Mouse (Mus musculus): ENCODE measurements around the gene Apoo. TPM values are rescaled to one million over a fixed set of nuclear protein-coding genes. Genes with fewer than 3 reads are reported as not detected.
"Not testable (repeated sequence)": the region's sequence is repeated elsewhere in the genome, so short reads cannot be mapped to it uniquely, and the experiment has no call there.

Apoo gene
- polyA plus RNA-seq, 1 experiment from 2014 or later = 83.4 TPM

GRCm38 (mm10) chrX:94431548-94432375, 64.8 kb downstream of the Apoo start:
- Histone ChIP-seq H3K27me3 (ENCODE audit: control insufficient read depth, insufficient read depth, low read length) (peaks cover 6% of the 10 kb centered on the region; the same call in 1 of the 2 replicates), H3K4me2 (ENCODE audit: low read depth, low read length) (no peak overlapping the region), H3K36me3 (ENCODE audit: control insufficient read depth, insufficient read depth, low read length) (no peaks in the 10 kb centered on the region), H3K27ac (ENCODE audit: low read length) (no peak overlapping the region), H3K4me3 (replicated peaks; ENCODE audit: low read length) (no peak overlapping the region), H3K9ac (ENCODE audit: low read length) (no peak overlapping the region), H3K4me1 (ENCODE audit: control insufficient read depth, insufficient read depth, low read length) (no peaks in the 10 kb centered on the region), H3K9me3 (replicated peaks; ENCODE audit: control insufficient read depth, low read length) (no peaks in the 10 kb centered on the region)
- ATAC-seq (ENCODE audit: insufficient read depth, low FRiP score) = no peak
- 37% methylated on average over 9 of the region's 9 CpGs for WGBS

GRCm38 (mm10) chrX:94445427-94445826, 78.5 kb downstream of the Apoo start:
- not testable (repeated sequence) for H3K9me3 ChIP-seq (replicated peaks; ENCODE audit: control insufficient read depth, low read length); H3K36me3 ChIP-seq (ENCODE audit: control insufficient read depth, insufficient read depth, low read length); H3K9ac ChIP-seq (ENCODE audit: low read length); H3K27me3 ChIP-seq (ENCODE audit: control insufficient read depth, insufficient read depth, low read length); H3K4me2 ChIP-seq (ENCODE audit: low read depth, low read length); H3K4me1 ChIP-seq (ENCODE audit: control insufficient read depth, insufficient read depth, low read length); H3K27ac ChIP-seq (ENCODE audit: low read length); ATAC-seq (ENCODE audit: insufficient read depth, low FRiP score); H3K4me3 ChIP-seq (replicated peaks; ENCODE audit: low read length)
- no CpG with 5 or more reads among the region's 3 CpGs for WGBS

GRCm38 (mm10) chrX:94446021-94446420, 79.1 kb downstream of the Apoo start:
- not testable (repeated sequence) for H3K4me2 ChIP-seq (ENCODE audit: low read depth, low read length); H3K9ac ChIP-seq (ENCODE audit: low read length); H3K4me1 ChIP-seq (ENCODE audit: control insufficient read depth, insufficient read depth, low read length); H3K27ac ChIP-seq (ENCODE audit: low read length); H3K4me3 ChIP-seq (replicated peaks; ENCODE audit: low read length); H3K36me3 ChIP-seq (ENCODE audit: control insufficient read depth, insufficient read depth, low read length); H3K27me3 ChIP-seq (ENCODE audit: control insufficient read depth, insufficient read depth, low read length); ATAC-seq (ENCODE audit: insufficient read depth, low FRiP score); H3K9me3 ChIP-seq (replicated peaks; ENCODE audit: control insufficient read depth, low read length)
- WGBS = 98% methylated on average over 2 of the region's 2 CpGs

GRCm38 (mm10) chrX:94450047-94450881, 83.3 kb downstream of the Apoo start:
- H3K27ac ChIP-seq (ENCODE audit: low read length); H3K27me3 ChIP-seq (ENCODE audit: control insufficient read depth, insufficient read depth, low read length); H3K4me3 ChIP-seq (replicated peaks; ENCODE audit: low read length); ATAC-seq (ENCODE audit: insufficient read depth, low FRiP score); H3K36me3 ChIP-seq (ENCODE audit: control insufficient read depth, insufficient read depth, low read length); H3K4me2 ChIP-seq (ENCODE audit: low read depth, low read length); H3K9me3 ChIP-seq (replicated peaks; ENCODE audit: control insufficient read depth, low read length); H3K4me1 ChIP-seq (ENCODE audit: control insufficient read depth, insufficient read depth, low read length); H3K9ac ChIP-seq (ENCODE audit: low read length): not testable (repeated sequence)
- WGBS = no CpG with 5 or more reads among the region's 7 CpGs

- Histone ChIP-seq H3K9me3 (replicated peaks; ENCODE audit: control insufficient read depth, low read length) (no peaks in the 10 kb centered on the region), H3K27me3 (ENCODE audit: control insufficient read depth, insufficient read depth, low read length) (peaks cover 20% of the 10 kb centered on the region; the same call in 1 of the 2 replicates), H3K4me3 (replicated peaks; ENCODE audit: low read length) (no peak overlapping the region), H3K4me2 (ENCODE audit: low read depth, low read length) (no peak overlapping the region), H3K4me1 (ENCODE audit: control insufficient read depth, insufficient read depth, low read length) (no peaks in the 10 kb centered on the region), H3K27ac (ENCODE audit: low read length) (no peak overlapping the region), H3K36me3 (ENCODE audit: control insufficient read depth, insufficient read depth, low read length) (no peaks in the 10 kb centered on the region), H3K9ac (ENCODE audit: low read length) (no peak overlapping the region)
- WGBS = 37% methylated on average over 4 of the region's 4 CpGs
- peak; percentile 73 for ATAC-seq (ENCODE audit: insufficient read depth, low FRiP score)
These were observed 92.4 kb downstream of the Apoo start for GRCm38 (mm10) chrX:94459346-94459745.

GRCm38 (mm10) chrX:94461513-94461912, 94.6 kb downstream of the Apoo start:
- H3K27ac ChIP-seq (ENCODE audit: low read length); H3K36me3 ChIP-seq (ENCODE audit: control insufficient read depth, insufficient read depth, low read length); H3K4me1 ChIP-seq (ENCODE audit: control insufficient read depth, insufficient read depth, low read length); H3K4me2 ChIP-seq (ENCODE audit: low read depth, low read length); H3K9me3 ChIP-seq (replicated peaks; ENCODE audit: control insufficient read depth, low read length); ATAC-seq (ENCODE audit: insufficient read depth, low FRiP score); H3K4me3 ChIP-seq (replicated peaks; ENCODE audit: low read length); H3K9ac ChIP-seq (ENCODE audit: low read length): not testable (repeated sequence)
- 100% methylated on average over 1 of the region's 3 CpGs for WGBS
- peaks cover 19% of the 10 kb centered on the region; the same call in 1 of the 2 replicates for H3K27me3 ChIP-seq (ENCODE audit: control insufficient read depth, insufficient read depth, low read length)

- not testable (repeated sequence) for H3K4me3 ChIP-seq (replicated peaks; ENCODE audit: low read length); H3K36me3 ChIP-seq (ENCODE audit: control insufficient read depth, insufficient read depth, low read length); H3K4me2 ChIP-seq (ENCODE audit: low read depth, low read length); H3K27ac ChIP-seq (ENCODE audit: low read length); ATAC-seq (ENCODE audit: insufficient read depth, low FRiP score); H3K9me3 ChIP-seq (replicated peaks; ENCODE audit: control insufficient read depth, low read length); H3K9ac ChIP-seq (ENCODE audit: low read length); H3K27me3 ChIP-seq (ENCODE audit: control insufficient read depth, insufficient read depth, low read length); H3K4me1 ChIP-seq (ENCODE audit: control insufficient read depth, insufficient read depth, low read length)
- no CpG with 5 or more reads among the region's 7 CpGs for WGBS
These were observed 95.9 kb downstream of the Apoo start for GRCm38 (mm10) chrX:94462604-94463429.

Measured in stomach, embryonic 16.5 days (tissue).